Comparison of ENCODE assay signal across 18 mouse cellular contexts in genomic region chr6:29049926-29050325, GRCm38 (mm10). TPM values are rescaled to one million over a fixed set of nuclear protein-coding genes. Genes with fewer than 3 reads are reported as not detected.
"Had no signal": no experiment of that assay in that cellular context is flagged by ENCODE, and none has a peak within 500 bp of the region (broad histone marks: within the 10 kb centered on the region; RNA-seq: fewer than 3 reads in every experiment).

No protein-coding gene starts in this region.

- H3K4me3 ChIP-seq: intestine, embryonic 15.5 days; layer of hippocampus, adult 2 months; limb, embryonic 13.5 days; myocyte; neural tube, embryonic 12.5 days; stomach, embryonic 15.5 days had no signal

- H3K9me3 ChIP-seq: intestine, embryonic 15.5 days; limb, embryonic 13.5 days; neural tube, embryonic 12.5 days; stomach, embryonic 15.5 days had no signal

- H3K36me3 ChIP-seq: intestine, embryonic 15.5 days; limb, embryonic 13.5 days; neural tube, embryonic 12.5 days; stomach, embryonic 15.5 days had no signal

- H3K9ac ChIP-seq: intestine, embryonic 15.5 days; limb, embryonic 13.5 days; liver, embryonic 14.5 days; neural tube, embryonic 12.5 days; stomach, embryonic 15.5 days had no signal

- H3K4me1 ChIP-seq: intestine, embryonic 15.5 days; limb, embryonic 13.5 days; stomach, embryonic 15.5 days had no signal

- H3K4me2 ChIP-seq: intestine, embryonic 15.5 days; limb, embryonic 13.5 days; neural tube, embryonic 12.5 days; stomach, embryonic 15.5 days had no signal

- DNase-seq: left cerebral cortex, postnatal 4 days; lung, adult 18-20 months; spleen, adult 18-20 months; thymus, adult 2 months; thymus, postnatal 25 days had no signal

- H3K27ac ChIP-seq: intestine, embryonic 15.5 days; layer of hippocampus, adult 2 months; limb, embryonic 13.5 days; liver, embryonic 14.5 days; neural tube, embryonic 12.5 days; stomach, embryonic 15.5 days had no signal

- H3K27me3 ChIP-seq: intestine, embryonic 15.5 days; neural tube, embryonic 12.5 days; stomach, embryonic 15.5 days had no signal

- ATAC-seq: intestine, embryonic 15.5 days had no signal

RNA-seq across cellular contexts. Expression of gene Lep, which starts 10.1 kb away (rescaled TPM):
- total RNA-seq: layer of hippocampus, adult 2 months; layer of hippocampus, postnatal 10 days; left cerebral cortex, postnatal 10 days; left cerebral cortex, postnatal 4 days; megakaryocyte-erythroid progenitor cell, adult 5-6 weeks had no signal
- polyA plus RNA-seq: intestine, embryonic 15.5 days; limb, embryonic 13.5 days; liver, adult 2 months; liver, embryonic 14.5 days; lung, embryonic 16.5 days; midbrain, embryonic 14.5 days; myocyte; neural tube, embryonic 12.5 days; stomach, embryonic 15.5 days had no signal
